Mouse (Mus musculus) brain, embryonic 14.5 days (tissue): Measurements from ENCODE around the gene Dus1l. TPM values are rescaled to one million over a fixed set of nuclear protein-coding genes. Genes with fewer than 3 reads are reported as not detected.
A peak's percentile ranks its signal among the peaks of the same experiment; 100 is the strongest.

Experiments
- DNase-seq: peaks from one replicate; pipeline ENCODE4 v3.0.0-alpha.2; 2011; ENCODE audit warnings: low read depth
- CTCF ChIP-seq: fragments of 200-500 bp; IDR thresholded peaks from 2 replicates; pipeline ENCODE4 v1.5.1; 2012; ENCODE audit warnings: inconsistent platforms, mild to moderate bottlenecking, moderate library complexity, borderline replicate concordance; ENCODE audit not compliant: insufficient read depth, insufficient read length; ENCODE audit errors: extremely low read depth
- POLR2A ChIP-seq: fragments of 200-500 bp; IDR thresholded peaks from 2 replicates; pipeline ENCODE4 v1.6.1; 2012; ENCODE audit warnings: mild to moderate bottlenecking, inconsistent platforms, borderline replicate concordance; ENCODE audit not compliant: poor library complexity, insufficient read depth, insufficient read length, severe bottlenecking; ENCODE audit errors: extremely low read depth
- polyA plus RNA-seq: library from polyadenylated mRNA; depleted of rRNA; stranded (reverse); fragments of >200 nt; gene quantifications from 2 replicates; pipeline ENCODE4 v1.2.3, GENCODE M21; 2012

Gene Dus1l
- polyA plus RNA-seq, 1 experiment: 38.9 TPM

GRCm38 (mm10) chr11:120825289-120825863, 29.2 kb upstream of the Dus1l start:
- no peak for TF ChIP-seq POLR2A
- no peak for TF ChIP-seq CTCF
- no peak for DNase-seq

GRCm38 (mm10) chr11:120824787-120825288, 28.6 kb upstream of the Dus1l start:
- TF ChIP-seq POLR2A: no peak
- no peak for TF ChIP-seq CTCF
- no peak for DNase-seq

GRCm38 (mm10) chr11:120823956-120824786, 28.0 kb upstream of the Dus1l start, which contains the start of gene Fasn:
Fasn (minus strand) TSS chr11:120824547.
- TF ChIP-seq POLR2A (peak; percentile 99), CTCF (peak; percentile 50)
- DNase-seq: peak; percentile 99

- TF ChIP-seq POLR2A (no peak), CTCF (no peak)
Measured at GRCm38 (mm10) chr11:120823551-120823947, 27.3 kb upstream of the Dus1l start.

GRCm38 (mm10) chr11:120822831-120823550, 26.8 kb upstream of the Dus1l start:
- TF ChIP-seq POLR2A: no peak
- no peak for TF ChIP-seq CTCF
- peak; percentile 36 for DNase-seq

More at GRCm38 (mm10) chr11:120823551-120823947, 27.3 kb upstream of the Dus1l start:
- DNase-seq: no peak

GRCm38 (mm10) chr11:120822321-120822720, 26.1 kb upstream of the Dus1l start:
- no peak for TF ChIP-seq CTCF
- TF ChIP-seq POLR2A: no peak
- no peak for DNase-seq

- no peak for DNase-seq
- TF ChIP-seq POLR2A (no peak), CTCF (no peak)
Measured at GRCm38 (mm10) chr11:120821076-120821922, 25.1 kb upstream of the Dus1l start.

GRCm38 (mm10) chr11:120820546-120820945, 24.3 kb upstream of the Dus1l start:
- no peak for TF ChIP-seq POLR2A
- no peak for TF ChIP-seq CTCF
- no peak for DNase-seq

GRCm38 (mm10) chr11:120819556-120819955, 23.4 kb upstream of the Dus1l start:
- DNase-seq: no peak
- TF ChIP-seq POLR2A: no peak
- TF ChIP-seq CTCF: no peak

GRCm38 (mm10) chr11:120818251-120818650, 22.0 kb upstream of the Dus1l start:
- DNase-seq: no peak
- no peak for TF ChIP-seq POLR2A
- no peak for TF ChIP-seq CTCF

GRCm38 (mm10) chr11:120817358-120817757, 21.2 kb upstream of the Dus1l start:
- TF ChIP-seq CTCF: no peak
- TF ChIP-seq POLR2A: no peak
- no peak for DNase-seq
